Mouse (Mus musculus): ENCODE results near the gene Fpr3. TPM values are rescaled to one million over a fixed set of nuclear protein-coding genes. Genes with fewer than 3 reads are reported as not detected.
"Not testable (repeated sequence)": the region's sequence is repeated elsewhere in the genome, so short reads cannot be mapped to it uniquely, and the experiment has no call there.

The Fpr3 gene
- not detected for total RNA-seq (2021)

DNA sequence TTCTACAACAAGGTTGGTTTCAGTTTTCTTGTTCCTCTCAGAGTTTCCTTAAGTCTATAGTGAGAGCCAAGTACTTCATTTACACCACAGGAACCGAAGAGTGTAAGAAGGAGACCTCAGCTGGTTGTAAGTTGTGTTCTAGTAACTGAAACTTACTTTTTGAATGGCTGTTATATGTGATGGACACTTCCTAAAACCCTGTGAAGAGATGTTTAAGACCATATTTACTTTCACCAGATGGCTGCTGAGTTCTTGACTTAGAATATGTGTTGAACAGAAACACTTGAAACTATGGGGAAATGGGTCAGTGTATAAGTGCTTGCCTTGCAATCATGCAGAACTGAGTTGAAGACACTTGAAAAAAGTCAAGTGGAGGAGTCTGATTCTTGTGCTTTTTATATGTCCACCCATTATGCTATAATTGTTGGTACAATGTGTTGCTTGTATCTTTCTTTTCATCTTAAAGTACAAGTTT is at the start of gene Fpr3, which contains the start of gene Fpr2:
Gene Fpr3, plus strand, starts transcription at position 79 of the 475 bp plus-strand sequence.
Gene Fpr2, plus strand, starts transcription at position 51 of the 475 bp plus-strand sequence.
- no peak for DNase-seq
- intact Hi-C loops (cut with DNase I) = no loop called here

DNA sequence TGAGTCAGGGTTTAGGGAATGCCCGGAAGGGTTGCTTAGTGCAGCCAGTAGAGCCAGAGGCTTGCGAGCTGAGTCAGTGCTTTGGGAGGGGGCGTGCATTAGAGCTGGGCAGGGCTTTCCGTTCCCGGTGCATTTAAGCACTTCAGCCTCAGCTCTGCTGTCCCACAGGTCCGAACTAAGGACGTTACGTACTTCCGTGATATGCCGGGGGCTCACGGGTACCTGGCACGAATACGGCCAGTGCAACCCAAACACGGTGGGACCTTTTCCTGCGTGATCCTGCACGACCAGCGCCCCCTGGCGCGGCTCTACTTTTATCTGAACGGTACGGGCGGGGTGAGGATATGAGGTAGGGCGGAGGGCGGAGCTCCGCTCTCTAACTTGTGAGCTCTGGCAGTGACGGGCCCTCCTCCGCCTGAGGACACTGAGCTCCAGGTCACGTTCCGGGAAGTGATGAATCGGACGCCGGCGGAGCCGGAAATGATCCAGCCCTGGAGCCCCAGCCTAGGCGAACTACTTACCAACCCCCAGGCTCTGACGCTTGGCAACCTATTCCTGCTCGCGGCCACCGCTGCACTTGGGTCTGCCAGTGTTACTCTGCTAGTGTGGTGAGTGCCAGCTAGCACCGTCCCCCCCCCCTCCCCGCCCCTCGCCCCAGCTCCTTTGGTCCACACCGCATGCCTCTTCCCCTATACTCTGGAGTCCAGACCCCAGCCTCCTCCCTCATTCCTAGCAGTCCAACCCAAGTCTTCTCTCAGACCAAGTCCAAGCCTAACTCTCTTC is 49.5 kb upstream of the Fpr3 start:
- intact Hi-C loops (cut with DNase I) = loop anchor here (1.0 to 5.0 kb wide), 4 partner anchors 11 to 886 kb away; partner anchors contain the start of genes Lnpep and Spaca6
- peak; percentile 97 for DNase-seq

DNA sequence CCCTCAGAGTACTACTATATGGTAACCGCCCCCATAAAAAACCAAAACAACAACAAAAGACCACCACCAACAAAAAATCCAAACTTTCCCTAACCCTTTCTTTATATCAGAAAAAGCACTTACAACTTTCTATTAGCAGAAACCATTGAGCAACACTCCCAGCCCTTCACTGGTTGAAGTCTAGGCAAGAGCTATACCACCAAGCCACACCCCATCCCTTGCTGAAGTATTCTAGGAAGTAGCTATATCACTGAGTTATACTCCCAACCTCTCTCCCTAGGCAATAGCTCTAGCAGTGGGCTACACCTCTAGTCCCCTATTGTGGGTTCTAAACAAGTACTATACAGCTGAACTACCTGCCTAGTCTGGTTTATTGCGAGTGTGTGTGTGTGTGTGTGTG is 48.4 kb upstream of the Fpr3 start:
- DNase-seq = no peak
- intact Hi-C loops (cut with DNase I) = loop anchor here (2.0 to 5.0 kb wide), 3 partner anchors 72 to 887 kb away; partner anchors contain the start of gene Lnpep

DNA sequence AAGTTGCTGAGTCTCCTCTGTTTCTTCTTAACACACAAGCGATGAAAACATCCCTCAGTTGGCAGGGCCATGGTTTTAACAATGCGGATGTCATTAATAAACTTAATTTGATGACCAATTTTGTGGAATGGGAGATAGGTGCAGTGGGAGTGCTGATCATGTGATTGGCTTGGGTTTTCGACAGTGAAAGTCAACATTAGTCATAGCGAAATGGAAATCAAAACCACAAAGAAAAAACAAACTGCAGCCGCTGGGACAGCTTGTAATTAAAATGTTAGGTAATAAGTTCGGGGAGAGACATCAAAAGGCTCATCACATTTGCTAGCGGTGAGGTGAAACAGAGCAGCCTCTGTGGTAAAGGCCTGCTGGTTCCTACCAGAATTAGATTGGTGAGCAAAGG is 46.9 kb upstream of the Fpr3 start:
- intact Hi-C loops (cut with DNase I) = loop anchor here (5.0 kb wide), 1 partner anchor 57 kb away; no protein-coding TSS in a partner anchor
- no peak for DNase-seq

DNA sequence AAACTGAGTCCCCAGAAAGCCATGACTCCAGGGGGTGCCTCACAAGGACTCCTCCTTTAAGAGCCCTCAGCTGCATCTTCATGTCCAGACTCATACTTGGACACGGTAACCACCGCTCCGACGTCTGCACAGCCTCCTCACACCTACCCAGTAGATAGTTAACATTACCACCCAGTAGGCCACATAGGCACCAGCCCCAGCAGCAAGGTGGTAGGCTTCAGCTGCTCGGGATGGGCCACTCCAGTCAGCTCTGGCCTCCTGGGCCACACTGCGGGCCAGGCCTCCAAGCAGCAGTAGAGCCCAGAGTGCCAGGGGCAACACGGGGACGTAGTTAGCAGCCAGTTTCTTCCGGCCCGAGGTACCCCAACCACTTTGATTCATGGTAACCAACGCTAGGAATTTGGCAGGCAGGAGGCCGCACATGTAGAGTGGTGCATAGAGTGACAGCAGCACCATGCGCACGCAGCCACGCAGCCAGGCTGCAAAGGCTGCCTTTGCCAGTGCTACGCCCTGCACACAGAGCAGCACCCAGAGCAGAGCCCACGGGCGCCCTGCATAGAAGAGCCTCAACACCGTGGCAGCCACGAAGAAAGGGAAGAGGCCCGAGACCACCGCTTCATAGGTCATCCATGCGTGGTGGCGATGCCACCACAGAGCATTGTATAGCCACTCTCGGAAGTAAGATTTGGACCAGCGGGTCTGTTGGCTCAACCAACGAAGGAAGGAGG is 44.0 kb upstream of the Fpr3 start:
- intact Hi-C loops (cut with DNase I) = loop anchor here (5.0 kb wide), 1 partner anchor 54 kb away; no protein-coding TSS in a partner anchor

DNA sequence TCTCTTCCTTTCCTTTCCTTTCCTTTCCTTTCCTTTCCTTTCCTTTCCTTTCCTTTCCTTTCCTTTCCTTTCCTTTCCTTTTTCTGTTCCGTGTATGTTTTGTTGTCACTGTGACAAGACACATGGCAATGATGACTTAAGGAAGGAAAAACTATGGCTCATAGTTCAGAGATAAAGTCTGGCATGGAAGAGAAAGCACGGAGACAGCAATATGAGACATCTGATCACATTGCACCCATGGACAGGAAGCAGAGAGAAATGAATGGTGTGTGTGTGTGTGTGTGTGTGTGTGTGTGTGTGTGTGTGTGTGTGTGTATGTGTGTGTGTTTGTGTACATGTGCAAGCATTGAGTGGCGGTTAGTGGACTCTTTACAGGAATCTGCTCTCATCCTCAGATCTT is 43.0 kb upstream of the Fpr3 start:
- not testable (repeated sequence) for DNase-seq
- intact Hi-C loops (cut with DNase I) = loop anchor here (5.0 kb wide), 1 partner anchor 53 kb away; no protein-coding TSS in a partner anchor

More for the DNA sequence above, 44.0 kb upstream of the Fpr3 start:
- DNase-seq = no peak

DNA sequence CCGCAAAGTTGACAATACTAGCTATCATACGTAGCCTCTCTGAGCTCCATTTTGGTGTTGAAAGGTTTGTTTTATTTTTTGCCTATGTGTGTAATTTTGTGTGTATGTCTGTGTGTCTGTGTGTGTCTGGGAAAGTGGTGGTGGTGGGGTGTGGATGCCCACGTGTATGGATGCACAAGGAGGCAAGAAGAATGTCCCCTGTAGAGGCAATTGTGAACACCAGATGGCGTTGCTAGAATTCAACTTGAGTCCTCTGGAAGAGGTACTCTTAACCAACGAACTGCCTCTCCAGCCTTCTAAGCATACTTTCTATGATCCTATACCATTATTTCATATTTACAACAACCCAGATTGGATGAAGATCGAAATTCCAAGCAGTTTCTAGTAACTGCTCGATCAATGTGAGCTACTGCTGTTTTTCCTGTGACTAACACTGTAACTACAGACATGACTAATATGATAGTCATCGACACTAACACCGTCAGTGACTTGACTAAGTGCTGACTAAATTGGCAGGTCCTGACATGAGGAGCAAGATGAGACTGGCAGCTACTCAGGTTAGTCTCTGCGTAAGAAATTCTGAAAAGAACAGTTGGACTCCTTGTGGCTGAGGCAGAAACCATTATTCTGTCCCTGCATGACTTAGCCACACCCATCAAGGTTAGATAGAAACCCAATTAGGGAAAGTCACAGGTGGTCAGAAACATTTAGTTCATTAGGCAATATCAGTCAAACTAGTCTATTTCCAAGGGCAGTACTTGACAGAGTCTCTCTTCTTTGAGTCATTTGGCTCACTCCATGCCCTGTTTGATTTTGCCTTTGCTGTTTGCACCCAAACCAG is 42.2 kb upstream of the Fpr3 start:
- DNase-seq = no peak
- intact Hi-C loops (cut with DNase I) = no loop called here

DNA sequence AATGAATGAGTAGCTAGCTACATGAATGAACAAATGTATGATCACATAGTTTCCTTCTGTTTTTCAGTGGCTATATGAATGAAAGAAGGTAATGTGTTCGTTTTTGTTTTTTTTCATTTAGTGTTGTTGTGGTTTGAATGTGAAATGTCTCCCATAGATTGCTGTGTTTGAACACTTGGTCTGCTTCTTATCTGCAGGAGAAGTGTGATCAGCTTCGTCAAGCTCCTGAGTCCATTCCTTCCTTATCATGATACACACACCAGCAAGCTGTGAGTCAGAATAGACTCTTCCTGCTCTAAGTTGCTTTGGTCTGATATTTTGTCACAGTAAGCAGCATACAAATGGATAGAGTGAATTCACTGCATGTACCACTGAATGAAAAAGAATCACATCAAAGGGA is 38.7 kb upstream of the Fpr3 start:
- no peak for DNase-seq
- intact Hi-C loops (cut with DNase I) = no loop called here

DNA sequence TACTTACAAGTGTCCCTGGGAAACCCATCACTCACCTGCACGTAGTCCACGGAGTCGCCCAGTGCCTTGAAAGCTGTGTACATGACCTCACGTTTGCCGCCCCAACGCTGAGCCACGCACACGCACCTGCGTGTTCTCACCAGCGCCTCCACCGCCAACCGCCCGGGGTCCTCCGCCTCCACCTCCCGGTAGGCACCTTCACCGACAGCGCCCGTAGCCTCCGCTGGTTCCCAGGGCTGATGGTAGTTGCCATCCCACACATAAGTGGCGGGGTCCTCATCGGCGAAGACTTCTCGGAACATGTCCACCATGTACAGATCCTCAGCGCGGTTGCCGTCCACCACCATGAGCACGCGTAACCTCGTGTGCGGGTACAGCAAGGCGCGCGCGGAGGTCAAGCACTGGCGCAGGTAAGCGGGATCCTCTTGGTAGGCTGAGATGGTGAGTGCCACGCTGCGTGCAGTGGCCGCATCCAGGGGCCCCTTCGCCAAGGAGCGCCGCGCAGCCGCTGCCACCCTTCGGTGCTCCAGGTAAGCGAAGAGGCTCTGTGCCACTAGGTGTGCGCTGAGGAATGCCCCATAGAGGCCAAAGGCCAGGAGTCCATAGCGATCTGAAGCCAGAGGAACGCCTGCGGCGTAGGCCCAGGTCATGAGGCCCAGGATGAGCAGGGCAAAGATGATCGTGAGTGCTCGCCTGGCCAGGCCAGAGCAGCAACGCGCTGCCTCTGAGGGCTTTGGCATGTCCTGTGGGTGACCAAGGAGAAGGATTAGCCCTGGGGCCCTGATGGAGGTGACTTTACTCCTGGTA is 37.5 kb upstream of the Fpr3 start:
- no peak for DNase-seq
- intact Hi-C loops (cut with DNase I) = no loop called here

DNA sequence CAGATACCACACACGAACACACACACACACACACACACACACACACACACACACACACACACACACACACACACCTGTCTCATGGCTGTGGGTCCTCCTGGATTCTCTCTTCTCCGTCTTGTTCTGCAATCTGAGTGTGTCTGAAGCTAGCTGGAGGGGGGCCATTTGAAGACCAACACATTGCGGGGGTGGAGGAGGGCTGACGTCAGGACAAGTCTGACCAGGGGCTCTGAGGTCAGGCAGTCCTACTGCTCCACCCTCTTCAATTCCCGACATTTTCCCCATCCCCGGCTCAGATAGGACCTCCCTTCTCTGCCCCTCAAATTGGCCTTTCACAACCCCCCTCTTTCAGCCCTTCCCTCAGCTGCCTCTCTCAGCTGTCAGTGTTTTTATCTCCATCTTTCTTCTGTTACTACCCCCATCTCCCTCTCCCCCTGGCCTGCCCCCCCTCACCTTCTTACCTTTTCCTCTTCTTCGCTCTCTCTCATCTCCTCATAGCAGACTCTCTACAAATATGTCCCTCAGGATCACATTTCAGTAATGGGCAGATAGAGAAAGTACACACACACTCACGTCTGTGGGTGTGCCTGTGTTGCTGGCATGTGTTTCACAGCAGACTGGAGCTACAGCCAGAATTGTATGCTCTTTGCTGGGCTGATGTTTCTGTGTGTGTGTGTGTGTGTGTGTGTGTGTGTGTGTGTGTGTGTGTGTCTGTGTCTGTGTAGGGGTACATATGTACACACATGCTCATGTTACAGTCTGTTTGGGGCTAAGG is 32.4 kb upstream of the Fpr3 start, which contains the start of gene Has1:
Gene Has1, minus strand, starts transcription at position 142 of the 775 bp plus-strand sequence.
- intact Hi-C loops (cut with DNase I) = no loop called here
- DNase-seq = no peak

DNA sequence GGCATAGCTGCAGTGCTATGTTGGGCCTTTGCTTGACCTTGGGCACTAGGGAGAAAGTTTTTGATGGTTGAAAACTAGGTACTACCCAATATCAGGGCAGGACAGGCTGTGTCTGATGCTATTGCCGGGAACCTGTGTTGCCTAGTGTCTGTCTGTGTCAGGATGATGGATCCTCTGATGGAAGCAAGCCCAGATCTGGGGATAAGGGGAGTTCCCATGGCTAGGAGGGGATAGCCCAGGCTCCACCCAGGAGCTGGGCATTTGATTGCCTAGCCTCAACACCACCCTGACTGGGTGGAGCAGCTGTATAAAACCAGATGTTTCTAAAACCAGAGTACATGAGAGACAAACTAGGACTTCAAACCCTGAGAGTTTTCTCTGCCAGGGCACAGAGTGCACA is 31.0 kb upstream of the Fpr3 start:
- intact Hi-C loops (cut with DNase I) = no loop called here
- no peak for DNase-seq

DNA sequence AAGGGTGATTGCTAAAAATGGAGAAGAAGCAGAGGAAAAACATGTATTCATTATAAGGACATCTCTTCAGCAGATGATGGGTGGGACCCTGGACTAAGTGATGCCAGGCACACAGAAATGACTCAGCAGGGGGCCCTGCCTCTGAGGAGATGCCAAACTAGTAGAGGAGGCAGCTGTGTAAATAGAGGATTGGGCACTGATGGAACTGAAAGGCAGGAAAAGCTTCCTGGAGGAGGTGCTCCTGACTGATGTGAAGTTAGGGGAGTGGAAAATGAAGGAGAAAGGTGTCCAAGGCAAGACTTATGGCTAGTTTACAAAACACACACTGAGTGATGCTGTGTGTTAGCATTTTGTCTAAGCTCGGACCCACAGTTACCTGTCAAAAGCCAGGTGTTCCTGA is 30.2 kb upstream of the Fpr3 start:
- DNase-seq = no peak
- intact Hi-C loops (cut with DNase I) = no loop called here

DNA sequence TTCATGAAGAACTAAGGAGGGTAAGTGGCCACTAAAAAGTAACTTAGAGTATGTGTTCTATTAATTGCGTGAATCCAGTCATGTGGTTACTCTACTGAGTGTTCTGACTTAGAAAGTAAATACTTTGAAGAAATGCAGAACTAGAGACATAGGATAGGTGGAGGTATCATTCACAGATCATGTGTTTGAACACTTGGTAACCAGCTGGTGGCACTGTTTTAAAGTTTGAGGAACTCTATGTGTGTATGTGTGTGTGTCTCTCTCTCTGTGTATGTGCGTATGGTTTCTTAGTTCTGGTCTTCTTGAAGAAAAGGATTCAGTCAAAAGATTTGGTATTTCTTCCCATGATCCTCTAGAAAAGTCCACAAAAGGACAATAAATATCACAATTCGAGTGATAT is 27.5 kb upstream of the Fpr3 start:
- intact Hi-C loops (cut with DNase I) = no loop called here
- no peak for DNase-seq

DNA sequence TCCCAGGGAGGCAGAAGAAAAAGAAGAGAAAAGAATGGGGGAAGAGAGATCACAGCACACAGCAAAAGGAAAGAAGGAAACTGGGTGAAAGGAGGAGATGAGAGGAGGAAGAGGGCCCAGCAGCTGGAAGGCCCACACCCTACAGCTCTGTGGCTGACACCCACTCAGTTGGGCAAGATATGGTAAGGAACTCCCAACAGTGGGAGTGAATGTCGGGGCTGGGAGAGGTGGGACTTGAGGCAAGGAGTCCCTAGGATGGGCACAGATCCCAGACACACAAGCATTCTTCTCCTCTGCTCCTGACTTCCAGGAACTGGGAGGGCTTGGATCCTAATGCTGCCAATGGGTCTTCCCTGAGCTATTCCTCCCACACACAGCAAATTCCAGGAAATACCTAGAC is 25.3 kb upstream of the Fpr3 start:
- DNase-seq = peak in 1 of 2 experiments; percentile 12
- intact Hi-C loops (cut with DNase I) = no loop called here

DNA sequence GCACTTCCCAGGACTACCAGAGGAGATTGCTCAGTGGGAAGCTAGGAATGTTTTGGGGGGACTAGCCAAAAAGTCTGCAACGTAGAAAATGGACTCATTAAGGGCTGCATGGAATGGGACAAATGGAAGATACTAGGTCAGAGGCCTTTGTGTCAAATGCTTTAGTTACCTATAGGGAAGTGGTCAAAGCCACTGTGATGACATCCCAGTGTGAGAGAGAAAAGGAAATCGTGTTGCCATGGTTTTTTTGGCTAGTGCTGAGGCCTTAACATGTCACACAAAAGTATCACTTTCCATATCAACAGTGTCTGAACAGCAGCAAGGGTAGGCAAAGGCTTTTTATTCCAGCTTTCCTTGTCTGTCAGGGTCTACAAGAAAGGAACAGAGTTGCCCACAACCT is 22.5 kb upstream of the Fpr3 start:
- DNase-seq = no peak
- intact Hi-C loops (cut with DNase I) = no loop called here

DNA sequence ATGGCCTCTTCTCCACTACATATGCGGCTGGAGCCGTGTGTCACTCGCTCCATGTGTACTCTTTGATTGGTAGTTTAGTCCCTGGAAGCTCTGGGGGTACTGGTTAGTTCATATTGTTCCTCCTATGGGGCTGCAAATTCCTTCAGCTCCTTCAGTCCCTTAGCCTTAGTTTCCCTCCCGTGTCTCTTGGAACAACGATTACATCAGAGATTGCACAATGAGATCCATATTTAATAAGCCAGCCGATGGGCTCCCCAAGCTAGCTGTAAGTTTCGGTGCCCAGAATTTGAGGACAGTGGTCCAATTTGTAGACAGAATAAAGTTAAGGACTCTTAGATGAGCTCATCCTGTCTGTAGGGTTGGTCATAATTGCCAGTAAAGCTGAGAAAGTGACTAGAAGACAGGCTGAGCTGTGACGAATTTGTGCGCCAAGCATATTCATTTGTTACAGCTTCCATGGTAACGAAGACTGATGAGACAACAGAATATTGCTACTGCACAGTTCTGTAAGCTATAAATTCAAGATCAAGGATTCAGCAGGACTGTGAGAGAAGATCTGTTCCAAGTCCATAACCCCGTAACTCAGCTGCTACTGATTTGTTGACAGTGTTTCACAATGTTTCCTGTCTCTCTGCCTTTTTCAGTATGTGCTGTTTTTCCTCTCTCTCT is 20.7 kb upstream of the Fpr3 start:
- intact Hi-C loops (cut with DNase I) = no loop called here
- peak in 1 of 2 experiments; percentile 20 for DNase-seq

DNA sequence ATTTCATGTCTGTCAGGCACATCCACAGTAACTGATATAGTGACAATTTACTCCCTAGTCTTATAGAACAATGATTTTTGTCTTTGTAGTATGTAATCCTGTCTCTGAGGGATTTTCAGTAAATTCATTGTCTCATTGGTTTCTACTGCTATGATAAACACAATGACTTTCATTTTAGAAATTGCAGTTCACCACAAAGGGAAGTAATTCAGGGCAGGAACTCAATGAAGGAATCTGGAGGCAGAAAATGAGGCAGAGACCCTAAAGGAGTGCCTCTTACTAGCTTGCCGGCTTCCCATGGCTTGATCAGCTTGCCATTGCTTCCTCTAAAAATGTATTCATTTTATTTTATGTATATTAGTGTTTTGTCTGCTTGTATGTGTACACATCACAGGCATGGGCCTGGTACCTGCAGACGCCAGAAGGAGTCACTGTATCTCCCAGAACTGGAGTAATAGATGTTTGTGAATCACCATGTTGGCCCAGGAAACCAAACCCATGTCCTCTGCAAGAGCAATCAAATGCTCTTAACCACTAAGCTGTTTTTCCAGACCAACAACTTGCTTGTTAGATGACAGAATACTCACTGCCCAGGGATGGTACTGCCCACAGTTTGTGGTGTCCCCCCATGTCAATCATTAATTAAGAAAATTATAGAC is 16.6 kb upstream of the Fpr3 start:
- no peak for DNase-seq
- intact Hi-C loops (cut with DNase I) = no loop called here

DNA sequence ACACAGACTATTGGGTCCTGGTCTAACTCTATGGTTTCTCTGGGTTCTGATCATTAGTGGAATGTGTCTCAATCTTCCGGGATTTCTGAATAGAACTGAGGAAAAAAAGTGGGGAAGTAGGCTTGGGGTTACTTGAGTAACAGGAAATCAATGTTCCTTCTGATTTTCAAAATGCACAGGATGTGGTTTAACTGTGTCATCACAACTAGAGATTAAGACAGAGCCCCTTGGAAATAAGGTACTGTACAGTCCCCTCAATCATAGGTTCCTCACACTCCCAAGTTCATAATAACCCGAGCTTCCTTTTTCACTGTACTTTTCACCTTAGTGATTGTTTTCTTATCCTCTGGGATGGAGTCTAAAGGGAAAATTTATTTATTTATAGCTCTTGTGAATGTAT is 16.0 kb upstream of the Fpr3 start:
- intact Hi-C loops (cut with DNase I) = no loop called here
- no peak for DNase-seq

Data from heart, postnatal 36 days (tissue).